Mouse (Mus musculus) limb, embryonic 15.5 days (tissue): ENCODE results near the gene Smyd3. TPM values are rescaled to one million over a fixed set of nuclear protein-coding genes. Genes with fewer than 3 reads are reported as not detected.

Experiments used
- ATAC-seq: fragments of 200-750 bp; cut with Nextera tagmentation; 2 replicates; pipeline ENCODE4 v1.8.0; 2017; ENCODE audit warnings: low read depth, moderate TSS enrichment; ENCODE audit not compliant: insufficient number of reproducible peaks, low FRiP score, low TSS enrichment
- H3K27ac ChIP-seq: fragments of 300-500 bp; sonication (generic); 2 replicates; pipeline ENCODE4 v1.5.1; 2015; ENCODE audit warnings: moderate library complexity, mild to moderate bottlenecking, inconsistent platforms
- H3K27me3 ChIP-seq: fragments of 300-500 bp; sonication (generic); 2 replicates; pipeline ENCODE4 v1.6.1; 2015; ENCODE audit warnings: inconsistent platforms
- H3K36me3 ChIP-seq: fragments of 300-500 bp; sonication (generic); 2 replicates; pipeline ENCODE4 v1.6.1; 2015; ENCODE audit warnings: inconsistent platforms
- H3K4me1 ChIP-seq: fragments of 300-500 bp; sonication (generic); 2 replicates; pipeline ENCODE4 v1.6.1; 2015; ENCODE audit warnings: inconsistent platforms
- H3K4me2 ChIP-seq: fragments of 300-500 bp; sonication (generic); 2 replicates; pipeline ENCODE4 v1.6.1; 2015; ENCODE audit warnings: mild to moderate bottlenecking, inconsistent platforms
- H3K4me3 ChIP-seq: fragments of 300-500 bp; sonication (generic); 2 replicates; pipeline ENCODE4 v1.5.1; 2015; ENCODE audit warnings: mild to moderate bottlenecking, inconsistent platforms
- H3K9ac ChIP-seq: fragments of 300-500 bp; sonication (generic); 2 replicates; pipeline ENCODE4 v1.6.1; 2015; ENCODE audit warnings: inconsistent platforms
- H3K9me3 ChIP-seq: fragments of 300-500 bp; sonication (generic); 2 replicates; pipeline ENCODE4 v1.6.1; 2016; ENCODE audit warnings: inconsistent platforms
- WGBS: fragments of 180-500 bp; shearing (Covaris S2); methylation state at CpG from one replicate; pipeline ENCODE4 v1.1.7; 2015; 5-methylcytosine and 5-hydroxymethylcytosine counted together
- polyA plus RNA-seq: library from polyadenylated mRNA; unstranded; fragments of >200 nt; fragmentation: Nextera tagmentation; extraction: Ambion mirVana; gene quantifications from 2 replicates; pipeline ENCODE4 v1.2.1, GENCODE M21; 2015

Gene Smyd3
- polyA plus RNA-seq, 1 experiment from 2014 or later: 19.2 TPM

GRCm38 (mm10) chr1:179041905-179042337 lies 475.9 kb downstream of the Smyd3 start:
- Histone ChIP-seq H3K4me1 (peaks cover 23% of the 10 kb centered on the region), H3K27me3 (no peaks in the 10 kb centered on the region), H3K4me3 (no peak overlapping the region), H3K9me3 (no peaks in the 10 kb centered on the region), H3K4me2 (no peak overlapping the region), H3K27ac (peak overlapping the region; percentile 67), H3K36me3 (no peaks in the 10 kb centered on the region), H3K9ac (no peak overlapping the region)
- 34% methylated on average over 8 of the region's 8 CpGs for WGBS
- ATAC-seq: peak; percentile 62

DNA sequence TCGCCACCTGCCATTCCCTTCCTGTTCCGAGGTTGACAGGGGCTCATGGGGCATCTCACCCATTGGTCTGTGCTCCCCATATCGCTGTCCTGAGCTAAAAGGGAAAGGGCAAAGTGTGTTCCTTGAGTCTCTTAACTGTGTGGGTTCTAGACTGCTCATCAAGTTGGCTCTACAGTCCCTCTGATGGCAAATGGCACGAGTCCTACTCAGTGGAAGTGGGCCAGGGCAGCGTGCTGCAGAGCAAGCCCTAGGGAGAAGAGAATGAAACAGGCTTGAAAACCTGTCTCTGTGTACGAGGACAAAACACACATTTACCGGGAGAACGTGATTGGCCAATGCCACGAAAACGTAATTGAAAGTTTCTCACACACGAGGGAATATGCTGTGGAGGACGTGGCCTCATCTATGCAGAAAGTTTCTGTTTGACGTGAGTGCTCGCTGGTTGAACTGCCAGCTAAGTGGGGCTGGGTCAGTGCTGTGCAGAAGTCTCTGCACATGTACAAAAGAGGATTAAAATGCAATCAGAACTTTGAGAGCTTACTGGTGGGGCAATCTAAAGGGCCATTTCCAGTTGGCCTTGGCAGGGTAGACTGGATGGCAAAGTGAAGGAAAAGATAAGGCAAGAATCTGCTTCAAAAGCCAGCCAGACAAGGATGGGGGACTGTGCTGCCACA lies 476.5 kb downstream of the Smyd3 start:
- ATAC-seq: no peak
- 74% methylated on average over 14 of the region's 14 CpGs for WGBS
- H3K4me2 ChIP-seq: no peak overlapping the region
- no peak overlapping the region for H3K4me3 ChIP-seq
- no peaks in the 10 kb centered on the region for H3K9me3 ChIP-seq
- no peaks in the 10 kb centered on the region for H3K27me3 ChIP-seq
- H3K4me1 ChIP-seq: peaks cover 23% of the 10 kb centered on the region
- no peak overlapping the region for H3K9ac ChIP-seq
- peak overlapping the region; percentile 67 for H3K27ac ChIP-seq
- no peaks in the 10 kb centered on the region for H3K36me3 ChIP-seq

GRCm38 (mm10) chr1:179038801-179039200 lies 479.0 kb downstream of the Smyd3 start:
- no peak overlapping the region for H3K4me3 ChIP-seq
- no peak for ATAC-seq
- WGBS: 91% methylated on average over 4 of the region's 4 CpGs
- no peak overlapping the region for H3K27ac ChIP-seq
- H3K4me2 ChIP-seq: no peak overlapping the region
- no peaks in the 10 kb centered on the region for H3K36me3 ChIP-seq
- no peaks in the 10 kb centered on the region for H3K9me3 ChIP-seq
- H3K27me3 ChIP-seq: no peaks in the 10 kb centered on the region
- peaks cover 19% of the 10 kb centered on the region for H3K4me1 ChIP-seq
- no peak overlapping the region for H3K9ac ChIP-seq

- no peaks in the 10 kb centered on the region for H3K27me3 ChIP-seq
- H3K9me3 ChIP-seq: no peaks in the 10 kb centered on the region
- H3K27ac ChIP-seq: no peak overlapping the region
- no peaks in the 10 kb centered on the region for H3K4me1 ChIP-seq
- 100% methylated on average over 2 of the region's 2 CpGs for WGBS
- no peak overlapping the region for H3K9ac ChIP-seq
- H3K4me2 ChIP-seq: no peak overlapping the region
- no peaks in the 10 kb centered on the region for H3K36me3 ChIP-seq
- H3K4me3 ChIP-seq: no peak overlapping the region
- no peak for ATAC-seq
Observed at GRCm38 (mm10) chr1:179032947-179033346, 484.9 kb downstream of the Smyd3 start.

DNA sequence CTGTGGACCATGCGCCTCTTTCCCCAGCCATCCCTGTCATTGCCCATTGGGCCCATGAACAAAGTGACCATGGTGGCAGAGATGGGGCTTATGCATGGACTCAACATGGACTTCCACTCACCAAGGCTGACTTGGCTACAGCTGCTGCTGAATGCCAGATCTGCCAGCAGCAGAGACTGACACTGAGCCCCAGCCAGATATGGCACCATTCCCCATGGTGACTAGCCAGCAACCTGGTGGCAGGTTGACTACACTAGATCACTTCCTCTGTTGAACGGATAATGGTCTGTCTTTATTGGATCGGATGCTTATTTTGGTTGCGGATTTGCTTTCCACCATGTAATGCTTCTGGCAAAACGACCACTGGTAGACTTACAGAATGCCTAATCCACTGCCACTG lies 486.3 kb downstream of the Smyd3 start:
- Histone ChIP-seq H3K9me3 (no peaks in the 10 kb centered on the region), H3K27ac (no peak overlapping the region), H3K4me3 (no peak overlapping the region), H3K9ac (no peak overlapping the region), H3K36me3 (no peaks in the 10 kb centered on the region), H3K4me2 (no peak overlapping the region), H3K27me3 (no peaks in the 10 kb centered on the region), H3K4me1 (no peaks in the 10 kb centered on the region)
- WGBS: 90% methylated on average over 5 of the region's 5 CpGs
- no peak for ATAC-seq

DNA sequence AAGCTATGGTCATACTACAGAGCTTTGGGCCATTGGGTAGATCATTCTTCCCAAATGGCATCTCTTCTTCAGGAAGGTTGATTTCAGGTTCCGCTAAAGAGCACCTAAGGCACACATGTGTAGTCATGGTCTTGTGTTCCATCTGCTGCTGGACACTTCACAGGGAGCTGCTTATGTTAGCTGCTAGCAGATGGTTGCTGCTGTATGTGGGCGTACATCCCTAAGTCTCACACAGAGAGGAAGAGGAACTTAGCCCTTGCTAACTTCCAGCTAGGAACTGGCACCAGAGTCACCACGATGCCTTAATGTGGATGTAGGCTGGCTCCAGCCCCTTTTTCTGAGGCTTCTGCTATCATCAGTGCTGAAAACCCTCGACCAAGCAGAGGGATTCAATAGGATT lies 491.2 kb downstream of the Smyd3 start:
- H3K4me2 ChIP-seq: no peak overlapping the region
- H3K4me3 ChIP-seq: no peak overlapping the region
- no peaks in the 10 kb centered on the region for H3K27me3 ChIP-seq
- H3K4me1 ChIP-seq: peaks cover 3% of the 10 kb centered on the region; the same call in 1 of the 2 replicates
- H3K9ac ChIP-seq: no peak overlapping the region
- H3K27ac ChIP-seq: no peak overlapping the region
- H3K36me3 ChIP-seq: no peaks in the 10 kb centered on the region
- WGBS: 91% methylated on average over 4 of the region's 4 CpGs
- ATAC-seq: no peak
- H3K9me3 ChIP-seq: no peaks in the 10 kb centered on the region

GRCm38 (mm10) chr1:179025169-179025568 lies 492.7 kb downstream of the Smyd3 start:
- Histone ChIP-seq H3K4me3 (no peak overlapping the region), H3K4me2 (no peak overlapping the region), H3K4me1 (peaks cover 3% of the 10 kb centered on the region; the same call in 1 of the 2 replicates), H3K27ac (no peak overlapping the region), H3K9ac (no peak overlapping the region), H3K9me3 (no peaks in the 10 kb centered on the region), H3K27me3 (no peaks in the 10 kb centered on the region), H3K36me3 (no peaks in the 10 kb centered on the region)
- 69% methylated on average over 4 of the region's 4 CpGs for WGBS
- no peak for ATAC-seq

DNA sequence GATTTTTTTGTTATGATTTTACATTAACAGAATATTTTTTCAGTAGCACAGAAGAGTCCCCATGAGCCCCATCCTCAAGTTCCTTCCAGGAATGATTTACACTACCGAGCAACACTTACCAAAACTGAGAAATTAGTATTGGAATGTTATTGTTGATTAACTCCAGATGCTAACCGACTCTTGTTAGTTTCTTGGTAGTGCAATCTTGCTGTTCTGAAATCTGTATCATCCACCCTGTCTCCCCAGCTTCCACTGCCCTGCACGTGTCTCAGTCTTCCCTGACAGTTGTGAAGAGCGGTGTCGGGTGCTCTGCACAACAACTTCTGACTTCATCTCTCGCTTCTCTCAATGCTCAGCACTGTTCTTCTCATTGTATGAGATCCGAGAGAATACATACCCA lies 494.4 kb downstream of the Smyd3 start:
- no peak for ATAC-seq
- Histone ChIP-seq H3K4me3 (no peak overlapping the region), H3K4me1 (peaks cover 3% of the 10 kb centered on the region; the same call in 1 of the 2 replicates), H3K9me3 (no peaks in the 10 kb centered on the region), H3K36me3 (no peaks in the 10 kb centered on the region), H3K4me2 (no peak overlapping the region), H3K27ac (no peak overlapping the region), H3K9ac (no peak overlapping the region), H3K27me3 (no peaks in the 10 kb centered on the region)
- 58% methylated on average over 7 of the region's 7 CpGs for whole genome bisulfite sequencing

GRCm38 (mm10) chr1:179017428-179017827 lies 500.4 kb downstream of the Smyd3 start:
- Histone ChIP-seq H3K4me2 (no peak overlapping the region), H3K27me3 (no peaks in the 10 kb centered on the region), H3K4me3 (no peak overlapping the region), H3K27ac (no peak overlapping the region), H3K4me1 (peaks cover 2% of the 10 kb centered on the region; the same call in 1 of the 2 replicates), H3K9ac (no peak overlapping the region), H3K36me3 (no peaks in the 10 kb centered on the region), H3K9me3 (no peaks in the 10 kb centered on the region)
- 86% methylated on average over 10 of the region's 10 CpGs for WGBS
- no peak for ATAC-seq

DNA sequence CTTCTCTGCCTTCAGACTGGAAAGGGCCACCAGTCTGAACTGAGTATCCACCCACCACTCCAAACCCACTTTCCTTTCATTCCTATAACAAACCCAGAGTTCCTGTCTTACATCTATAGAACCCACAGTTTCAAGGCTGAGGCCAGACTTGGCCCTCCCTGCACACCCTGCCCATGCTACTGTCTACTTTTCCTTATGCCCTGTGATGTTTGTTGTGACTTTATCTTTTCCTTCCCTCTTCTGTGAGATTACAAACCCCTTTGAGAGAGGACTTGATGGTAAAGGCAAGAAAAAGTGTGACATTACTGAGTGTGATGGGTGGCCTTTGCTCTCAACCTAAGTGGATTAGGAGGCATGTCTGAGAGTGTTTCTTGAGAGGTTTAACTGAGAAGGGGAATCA lies 504.8 kb downstream of the Smyd3 start:
- Histone ChIP-seq H3K36me3 (no peaks in the 10 kb centered on the region), H3K4me1 (peaks cover 6% of the 10 kb centered on the region; the same call in 1 of the 2 replicates), H3K9me3 (no peaks in the 10 kb centered on the region), H3K27me3 (no peaks in the 10 kb centered on the region), H3K4me2 (no peak overlapping the region), H3K4me3 (no peak overlapping the region), H3K9ac (no peak overlapping the region), H3K27ac (no peak overlapping the region)
- ATAC-seq: no peak

GRCm38 (mm10) chr1:179012273-179012672 lies 505.6 kb downstream of the Smyd3 start:
- Histone ChIP-seq H3K27me3 (no peaks in the 10 kb centered on the region), H3K36me3 (no peaks in the 10 kb centered on the region), H3K9ac (no peak overlapping the region), H3K4me2 (no peak overlapping the region), H3K4me1 (peaks cover 6% of the 10 kb centered on the region; the same call in 1 of the 2 replicates), H3K9me3 (no peaks in the 10 kb centered on the region), H3K27ac (no peak overlapping the region; the same call in 1 of the 2 replicates), H3K4me3 (no peak overlapping the region)
- WGBS: 74% methylated on average over 4 of the region's 4 CpGs
- no peak for ATAC-seq

DNA sequence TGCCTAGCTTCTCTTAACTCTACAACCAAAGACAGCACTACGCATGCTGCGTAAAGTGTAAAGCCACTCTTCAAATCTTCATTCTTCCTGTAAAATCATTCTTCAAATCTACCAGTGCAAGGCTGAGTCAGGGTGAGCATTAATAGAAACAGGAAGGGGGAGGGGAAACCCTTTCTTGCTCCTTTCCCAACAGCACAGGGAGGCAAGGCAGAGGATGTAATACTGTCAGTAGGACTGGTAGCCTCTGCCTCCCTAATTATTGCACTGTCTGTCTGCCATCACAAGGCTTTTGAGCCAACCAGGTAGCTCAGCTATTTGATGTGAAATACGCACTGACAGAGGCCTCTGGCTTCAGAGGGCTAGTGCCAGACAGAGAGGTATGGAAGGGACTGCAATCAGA lies 507.1 kb downstream of the Smyd3 start:
- Histone ChIP-seq H3K4me1 (peaks cover 6% of the 10 kb centered on the region; the same call in 1 of the 2 replicates), H3K4me2 (no peak overlapping the region), H3K9ac (no peak overlapping the region), H3K27me3 (no peaks in the 10 kb centered on the region), H3K36me3 (no peaks in the 10 kb centered on the region), H3K4me3 (no peak overlapping the region), H3K9me3 (no peaks in the 10 kb centered on the region), H3K27ac (no peak overlapping the region)
- WGBS: 89% methylated on average over 3 of the region's 3 CpGs
- no peak for ATAC-seq

GRCm38 (mm10) chr1:179009911-179010310 lies 507.9 kb downstream of the Smyd3 start:
- H3K4me2 ChIP-seq: no peak overlapping the region
- 84% methylated on average over 3 of the region's 3 CpGs for whole genome bisulfite sequencing
- no peaks in the 10 kb centered on the region for H3K27me3 ChIP-seq
- no peak overlapping the region for H3K4me3 ChIP-seq
- no peak overlapping the region for H3K27ac ChIP-seq
- peaks cover 6% of the 10 kb centered on the region; the same call in 1 of the 2 replicates for H3K4me1 ChIP-seq
- H3K9me3 ChIP-seq: no peaks in the 10 kb centered on the region
- no peaks in the 10 kb centered on the region for H3K36me3 ChIP-seq
- no peak overlapping the region for H3K9ac ChIP-seq
- ATAC-seq: no peak
